Mouse (Mus musculus): ENCODE measurements at regions not wholly inside any gene's neighbourhood (a gene's known extent, or its start where the extent isn't known, plus 50 kb on each side); places are given as distances from the start of the nearest gene placed in this dataset.
"Not testable (repeated sequence)": the region's sequence is repeated elsewhere in the genome, so short reads cannot be mapped to it uniquely, and the experiment has no call there.

DNA sequence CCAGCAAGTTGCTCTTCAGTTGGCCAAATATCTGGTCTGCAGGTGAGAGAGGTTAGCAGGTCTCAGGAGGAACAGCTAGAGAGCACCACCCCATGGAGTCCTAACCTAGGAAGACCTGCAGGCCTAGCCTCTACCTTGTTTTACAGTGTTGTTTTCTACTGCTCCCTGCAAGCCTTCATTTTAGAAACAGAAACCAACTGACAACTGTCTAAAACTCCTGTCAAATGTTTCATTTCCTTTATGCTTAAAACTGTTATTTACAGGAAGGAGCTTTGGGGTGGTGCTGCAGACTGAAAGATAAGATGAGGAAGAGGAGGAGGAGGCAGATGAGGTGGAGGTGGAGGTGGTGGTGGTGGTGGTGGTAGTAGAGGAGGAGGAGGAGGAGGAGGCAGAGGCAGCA, 96.6 kb upstream of the Selenop start:
- no peak for DNase-seq (ENCODE audit: extremely low read depth, insufficient read length, low spot score)

DNA sequence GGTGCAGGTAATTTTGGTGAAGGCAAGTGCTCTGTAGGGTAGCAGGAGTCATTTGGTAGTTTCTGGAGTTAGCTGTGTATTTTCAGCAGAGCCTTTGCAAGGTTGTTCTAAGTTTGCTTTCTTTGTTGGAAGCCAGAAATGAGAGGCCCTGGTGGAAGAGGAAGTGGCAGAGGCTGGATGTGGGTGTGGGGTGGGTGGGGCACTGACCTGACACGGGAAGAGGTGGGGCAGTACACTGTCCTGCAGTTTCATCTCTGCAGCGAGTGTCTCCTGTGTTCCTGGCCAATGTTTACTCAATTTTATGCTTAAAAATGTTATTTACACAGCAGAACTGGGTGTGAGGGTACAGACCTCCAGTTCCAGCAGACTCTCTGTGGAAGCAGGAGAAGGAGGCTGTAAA, 94.3 kb upstream of the Selenop start:
- peak; percentile 10 for DNase-seq (ENCODE audit: extremely low read depth, insufficient read length, low spot score)

- DNase-seq (ENCODE audit: extremely low read depth, insufficient read length, low spot score), result peak; percentile 5
Measured at GRCm38 (mm10) chr15:3174848-3175247, 93.5 kb upstream of the Selenop start.

DNA sequence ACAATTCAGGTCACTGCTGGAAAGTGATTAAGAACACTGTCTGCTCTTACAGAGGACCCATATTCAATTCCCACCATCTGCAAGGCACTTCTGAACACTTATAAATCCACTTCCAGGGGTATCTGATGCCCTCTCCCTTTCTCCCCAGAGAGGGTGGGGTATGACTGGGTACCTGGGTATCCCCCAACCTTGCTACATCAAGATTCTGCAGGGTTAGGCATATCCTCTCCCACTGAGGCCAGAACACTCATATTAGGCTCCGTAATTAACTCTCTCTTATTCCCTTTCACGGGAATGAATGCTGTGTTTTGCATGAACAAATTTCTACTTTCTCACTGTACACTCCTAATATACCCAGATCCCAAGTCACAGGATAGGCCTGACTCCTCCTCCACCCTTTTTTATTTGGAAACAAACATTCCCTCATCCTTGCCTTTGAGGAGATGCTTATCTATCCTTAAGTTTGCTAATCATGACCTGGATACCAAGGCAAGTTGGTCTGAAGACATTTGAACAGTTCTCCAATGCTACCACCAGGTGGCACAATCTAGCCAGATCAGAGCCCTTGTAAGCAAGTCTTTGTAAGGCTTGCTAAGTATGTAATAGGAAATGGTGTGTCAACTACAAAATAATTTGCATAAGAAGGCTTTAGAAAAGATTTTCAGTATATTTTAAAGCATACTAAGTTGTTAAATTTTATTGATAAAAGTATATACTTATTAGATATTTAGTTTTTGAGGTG, 66.3 kb upstream of the Selenop start:
- DNase-seq (ENCODE audit: extremely low read depth, insufficient read length, low spot score), result no peak

GRCm38 (mm10) chr15:3205522-3205921, 62.8 kb upstream of the Selenop start:
- DNase-seq (ENCODE audit: extremely low read depth, insufficient read length, low spot score), result no peak

DNA sequence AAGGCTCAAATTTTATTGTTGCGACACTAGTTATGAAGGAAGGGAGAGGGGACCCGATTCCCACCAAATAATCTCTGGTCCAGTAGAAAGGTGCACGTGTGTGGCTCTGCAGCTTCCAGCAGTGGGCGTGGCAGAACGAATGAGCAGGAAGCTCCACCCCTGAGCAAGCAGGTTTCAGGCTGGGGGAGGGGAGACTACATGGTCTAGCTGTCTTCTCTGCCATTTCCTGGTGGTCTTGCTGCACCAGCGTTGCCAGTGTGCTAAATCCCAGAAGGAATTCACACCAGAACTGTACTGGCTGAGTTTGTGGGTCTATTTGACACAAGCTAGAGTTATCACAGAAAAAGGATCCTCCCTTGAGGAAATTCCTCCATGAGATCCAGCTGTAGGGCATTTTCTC, 62.3 kb upstream of the Selenop start:
- DNase-seq (ENCODE audit: extremely low read depth, insufficient read length, low spot score), result not testable (repeated sequence)

DNA sequence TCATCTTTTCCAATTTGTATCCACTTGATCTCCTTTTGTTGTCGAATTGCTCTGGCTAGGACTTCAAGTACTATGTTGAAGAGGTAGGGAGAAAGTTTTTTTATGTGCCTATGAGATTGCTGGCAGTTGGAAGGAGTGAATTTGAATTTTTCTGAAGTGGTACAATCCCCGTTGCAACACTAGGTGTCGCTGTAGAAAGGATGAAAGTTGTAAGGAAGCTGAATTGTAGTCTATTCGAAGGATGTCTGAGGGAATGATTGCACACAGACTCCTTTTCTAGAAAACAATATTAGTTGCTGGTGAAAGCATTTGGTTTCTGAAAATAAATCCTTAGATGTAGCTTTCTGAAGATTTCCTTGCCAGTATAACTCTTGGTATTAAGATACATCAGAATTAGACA, 54.6 kb upstream of the Selenop start:
- no peak for DNase-seq (ENCODE audit: extremely low read depth, insufficient read length, low spot score)

DNA sequence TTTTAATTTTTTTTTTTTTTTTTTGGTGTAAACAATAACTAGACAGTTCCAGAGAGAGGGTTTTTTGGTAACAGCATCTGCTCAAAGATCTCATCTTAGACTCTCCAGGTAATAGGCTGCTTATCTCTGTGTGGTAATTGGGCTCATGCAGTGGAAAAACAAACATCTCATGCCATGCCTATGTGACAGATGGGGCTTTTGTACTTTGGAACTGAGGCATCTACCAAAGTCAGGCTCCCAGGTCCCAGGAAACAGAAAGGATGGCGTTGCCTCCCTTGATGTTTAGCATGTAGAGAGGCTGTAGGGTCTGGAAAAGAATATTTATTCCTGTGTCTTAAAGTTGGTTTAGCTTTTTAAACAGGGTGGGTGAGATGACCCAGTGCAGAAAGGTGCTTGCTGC, 53.1 kb upstream of the Selenop start:
- DNase-seq (ENCODE audit: extremely low read depth, insufficient read length, low spot score), result no peak

All from 3134 (cell line).